Mouse (Mus musculus) bone marrow, adult 2 months (tissue): ENCODE results near the gene Dnah8.

ENCODE experiments used
- CTCF ChIP-seq: fragments of 200-500 bp; IDR thresholded peaks from 2 replicates; pipeline ENCODE4 v1.5.1; 2011; ENCODE audit warnings: low read length, control low read depth; ENCODE audit not compliant: control insufficient read depth, insufficient read depth
- POLR2A ChIP-seq: fragments of 200-500 bp; IDR thresholded peaks from 2 replicates; pipeline ENCODE4 v1.6.1; 2011; ENCODE audit warnings: low read depth, mild to moderate bottlenecking, control low read depth, low read length, borderline replicate concordance; ENCODE audit not compliant: control insufficient read depth

GRCm38 (mm10) chr17:30808866-30809660 is 184.9 kb downstream of the Dnah8 start:
- TF ChIP-seq CTCF: no peak
- TF ChIP-seq POLR2A: no peak
